Mouse (Mus musculus) mammary gland, adult 2 months (tissue): ENCODE results near the gene Gm28961. TPM values are rescaled to one million over a fixed set of nuclear protein-coding genes. Genes with fewer than 3 reads are reported as not detected.

ENCODE experiments used
- polyA plus RNA-seq: library from polyadenylated mRNA; depleted of rRNA; stranded (reverse); fragments of >200 nt; gene quantifications from 2 replicates; pipeline ENCODE4 v1.2.3, GENCODE M21; 2012; ENCODE audit warnings: low replicate concordance; rRNA removed

Gm28961 gene
- not detected in 2 replicates for polyA plus RNA-seq

GRCm38 (mm10) chrY:57705397-57705796, at the start of gene Gm28961:
Gene Gm28961, plus strand, starts transcription at chrY:57705697.

Other genes starting within 250 kb of the Gm28961 start
- gene Gm21943, start 172.0 kb upstream of the Gm28961 start, polyA plus RNA-seq = not detected in 2 replicates